Mouse (Mus musculus) layer of hippocampus, adult 8-10 months (tissue): ENCODE data around the gene Rgs13. TPM values are rescaled to one million over a fixed set of nuclear protein-coding genes. Genes with fewer than 3 reads are reported as not detected.
"Not testable (repeated sequence)": the region's sequence is repeated elsewhere in the genome, so short reads cannot be mapped to it uniquely, and the experiment has no call there.

Source experiments
- DNase-seq, 2 experiments: peaks; one replicate each; pipeline ENCODE4 v3.0.0; 2022; ENCODE audit warnings: low spot score in 2 of 2
- total RNA-seq, 4 experiments: library from RNA; stranded (reverse); gene quantifications; 2 replicates each; pipeline ENCODE4 v1.2.4; 2022

Gene Rgs13
- total RNA-seq, 4 experiments from 2014 or later, result 0.56 to 1.6 (median 1.0) TPM

DNA sequence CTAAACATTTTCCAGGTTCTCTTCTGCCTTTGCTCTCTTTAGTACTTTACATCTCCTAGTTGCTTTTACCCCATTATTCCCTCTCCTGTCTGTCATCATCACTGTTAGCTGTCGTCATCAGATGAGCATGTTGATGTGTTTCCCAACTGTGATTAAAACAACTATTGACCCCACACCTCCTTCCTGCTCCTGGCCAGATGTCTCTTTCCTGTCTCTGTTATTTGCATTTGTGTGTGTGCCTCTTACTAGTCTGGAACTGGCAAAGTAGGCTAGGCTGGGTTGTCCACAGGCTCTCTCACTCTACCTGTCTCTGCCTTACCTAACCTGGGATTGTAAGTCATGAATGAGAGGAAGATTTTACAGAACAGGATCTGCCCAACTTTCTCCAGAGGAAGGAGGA is 24.6 kb downstream of the Rgs13 start:
- no peak for DNase-seq

DNA sequence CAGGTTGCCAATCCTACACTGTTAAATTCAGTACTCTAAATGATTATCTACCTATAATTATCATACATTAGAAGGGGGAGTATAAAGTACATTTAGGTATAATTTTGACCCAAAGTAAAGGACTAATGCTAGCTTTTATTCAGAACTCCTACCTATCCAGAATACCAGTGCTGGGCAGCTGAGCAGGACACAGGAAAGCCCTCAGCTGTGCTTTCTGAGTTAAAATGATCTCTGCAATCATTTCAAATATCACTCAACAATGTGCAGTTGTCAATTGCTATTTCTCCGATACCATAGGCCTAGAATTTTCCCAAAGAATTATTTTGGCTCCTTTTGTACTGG is 25.0 kb downstream of the Rgs13 start:
- DNase-seq, result no peak

DNA sequence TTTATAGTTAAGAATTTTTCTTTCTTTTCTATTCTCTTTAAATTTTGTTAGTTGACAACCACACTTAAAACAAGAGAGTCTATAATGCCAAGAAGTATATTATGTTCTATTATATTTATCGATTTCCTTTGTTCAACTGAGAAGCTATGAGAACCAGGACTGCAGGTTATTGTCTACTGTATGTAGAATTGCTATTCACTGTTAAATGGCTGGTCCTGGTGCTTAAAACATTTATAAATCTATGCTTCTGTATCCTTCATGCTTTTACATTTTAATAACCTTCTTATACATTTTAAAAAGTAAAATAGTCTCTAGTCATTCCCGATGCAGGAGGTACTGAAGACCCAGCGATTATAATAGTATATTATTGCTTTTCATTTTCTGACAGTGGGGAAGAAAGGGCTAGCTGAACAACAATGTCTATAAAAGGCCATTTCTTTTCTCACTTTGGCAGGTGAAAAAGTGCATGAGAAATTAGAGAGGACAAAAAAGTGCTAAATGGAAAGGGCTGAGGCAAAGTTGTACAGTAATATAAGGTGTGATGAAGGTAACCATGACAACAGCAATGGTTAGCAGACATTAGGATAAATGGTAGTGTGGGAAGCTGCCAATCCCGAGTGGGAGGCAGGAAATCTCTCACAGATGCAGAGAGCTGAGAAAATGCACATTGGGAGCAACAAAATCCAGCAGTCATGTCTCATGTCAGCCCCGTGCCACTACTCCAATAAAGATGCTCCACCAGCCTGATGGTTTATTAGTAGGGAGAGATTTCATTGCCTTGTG is 25.6 kb downstream of the Rgs13 start:
- DNase-seq, result peak; percentile 52 to 60

DNA sequence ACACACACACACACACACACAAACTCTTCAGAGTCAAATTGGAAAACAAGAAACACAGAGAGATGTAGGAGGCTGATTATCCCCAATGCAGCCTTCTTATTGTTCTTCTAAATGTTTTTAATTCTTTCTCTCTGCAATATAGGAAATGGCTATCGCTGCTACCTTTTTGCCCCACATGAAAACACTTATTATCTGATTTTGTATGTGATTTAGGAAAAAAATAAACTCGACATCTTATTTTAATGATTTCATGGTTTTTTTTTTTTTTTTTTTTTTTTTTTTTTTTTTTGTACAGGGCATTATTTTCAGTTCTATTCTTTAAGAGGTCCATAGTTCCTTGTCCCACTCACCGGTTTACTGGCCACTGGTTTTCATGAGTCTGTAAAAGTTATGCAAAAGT is 27.2 kb downstream of the Rgs13 start:
- no peak for DNase-seq

DNA sequence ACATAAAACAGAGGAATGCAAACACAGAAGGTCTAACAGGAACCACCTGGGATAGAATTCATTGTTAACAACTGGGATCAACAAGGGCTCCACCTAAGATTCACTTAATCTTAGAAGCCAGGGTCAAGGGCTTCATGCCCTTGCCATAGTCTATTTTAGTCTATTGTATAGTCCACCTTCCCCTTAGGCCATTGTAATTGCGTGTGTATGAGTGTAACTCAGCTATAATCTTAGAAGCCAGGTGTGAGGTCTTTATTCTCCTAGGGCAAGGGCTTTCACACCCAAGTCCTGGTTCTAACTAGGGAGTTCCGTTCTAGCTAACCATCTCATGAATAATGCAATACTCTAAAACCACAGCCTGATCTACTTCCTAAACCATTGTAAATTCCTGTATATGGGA is 35.8 kb downstream of the Rgs13 start:
- DNase-seq, result not testable (repeated sequence)

DNA sequence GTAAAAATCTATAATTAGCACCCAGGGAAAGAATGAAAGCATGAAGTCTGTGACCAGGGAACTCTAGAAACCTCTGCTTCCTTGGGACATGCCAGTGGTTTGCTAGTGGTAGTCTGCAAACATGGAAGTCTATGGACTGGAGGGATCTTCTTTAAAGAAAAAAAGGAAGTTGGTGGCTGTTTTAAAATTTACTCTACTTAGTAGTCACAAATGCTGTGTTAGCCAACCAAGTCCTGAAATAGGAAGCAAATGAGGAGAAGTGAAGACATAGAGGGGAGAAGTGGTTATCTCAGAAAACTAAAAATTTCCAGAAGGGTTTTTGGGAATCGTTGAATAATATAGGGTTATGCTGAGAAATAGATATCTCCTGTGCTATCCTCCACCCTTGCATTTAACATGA is 37.3 kb downstream of the Rgs13 start:
- no peak for DNase-seq

DNA sequence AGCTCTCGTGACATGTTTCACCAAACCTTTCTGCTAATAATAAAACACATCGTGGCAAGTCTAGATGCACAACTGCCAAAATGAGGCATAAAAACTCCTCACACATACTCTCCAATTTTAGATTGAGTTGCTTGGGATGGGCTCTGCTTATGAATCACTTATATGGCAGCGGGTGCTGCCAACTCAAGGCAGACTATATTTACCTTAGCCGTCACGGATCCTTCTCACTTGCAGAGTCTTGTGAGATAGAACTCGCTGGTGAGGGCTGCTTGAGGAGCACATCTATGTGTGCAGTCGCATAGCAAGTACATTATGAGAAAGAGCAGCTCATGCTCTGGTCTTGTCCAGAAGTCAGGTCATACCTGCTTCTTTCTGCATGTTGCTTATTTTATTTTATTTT is 49.2 kb downstream of the Rgs13 start:
- no peak for DNase-seq

DNA sequence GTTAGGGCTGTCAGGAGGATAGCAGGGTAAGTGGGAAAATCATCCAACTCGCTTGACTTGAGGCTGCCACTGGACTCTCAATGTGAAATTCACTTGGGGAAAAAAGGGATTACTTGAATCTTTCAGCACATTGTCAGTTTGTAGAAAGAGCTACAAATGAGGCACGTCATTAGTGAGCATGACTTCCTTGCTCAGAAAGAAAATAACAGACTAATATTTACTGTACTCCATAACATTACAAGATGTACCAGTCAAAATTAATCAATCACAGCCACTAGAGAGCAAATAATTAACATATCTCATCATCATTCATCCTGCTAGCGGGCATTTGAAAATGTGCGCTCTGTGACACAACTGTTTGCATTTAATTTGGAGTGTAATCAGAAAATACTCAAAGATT is 57.1 kb downstream of the Rgs13 start:
- no peak for DNase-seq

DNA sequence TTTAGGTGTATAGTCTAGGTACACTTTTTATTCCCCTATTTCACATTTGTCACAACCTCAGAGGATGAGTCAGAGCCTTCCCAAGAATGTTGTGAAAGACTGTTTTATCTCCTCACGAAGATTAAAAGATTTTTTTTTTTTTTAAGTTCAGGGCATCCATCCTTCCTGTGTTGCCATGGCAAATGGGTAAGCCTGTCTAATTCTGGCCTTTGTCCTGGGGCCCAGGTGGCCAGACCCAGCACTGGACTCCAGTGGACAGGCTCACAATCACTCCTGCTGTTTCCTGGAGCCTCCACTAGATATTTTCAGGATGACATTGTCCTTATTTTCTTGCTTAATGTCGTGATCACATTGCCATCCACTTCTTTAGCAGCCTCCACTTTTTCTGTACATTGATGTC is 57.7 kb downstream of the Rgs13 start:
- no peak for DNase-seq

DNA sequence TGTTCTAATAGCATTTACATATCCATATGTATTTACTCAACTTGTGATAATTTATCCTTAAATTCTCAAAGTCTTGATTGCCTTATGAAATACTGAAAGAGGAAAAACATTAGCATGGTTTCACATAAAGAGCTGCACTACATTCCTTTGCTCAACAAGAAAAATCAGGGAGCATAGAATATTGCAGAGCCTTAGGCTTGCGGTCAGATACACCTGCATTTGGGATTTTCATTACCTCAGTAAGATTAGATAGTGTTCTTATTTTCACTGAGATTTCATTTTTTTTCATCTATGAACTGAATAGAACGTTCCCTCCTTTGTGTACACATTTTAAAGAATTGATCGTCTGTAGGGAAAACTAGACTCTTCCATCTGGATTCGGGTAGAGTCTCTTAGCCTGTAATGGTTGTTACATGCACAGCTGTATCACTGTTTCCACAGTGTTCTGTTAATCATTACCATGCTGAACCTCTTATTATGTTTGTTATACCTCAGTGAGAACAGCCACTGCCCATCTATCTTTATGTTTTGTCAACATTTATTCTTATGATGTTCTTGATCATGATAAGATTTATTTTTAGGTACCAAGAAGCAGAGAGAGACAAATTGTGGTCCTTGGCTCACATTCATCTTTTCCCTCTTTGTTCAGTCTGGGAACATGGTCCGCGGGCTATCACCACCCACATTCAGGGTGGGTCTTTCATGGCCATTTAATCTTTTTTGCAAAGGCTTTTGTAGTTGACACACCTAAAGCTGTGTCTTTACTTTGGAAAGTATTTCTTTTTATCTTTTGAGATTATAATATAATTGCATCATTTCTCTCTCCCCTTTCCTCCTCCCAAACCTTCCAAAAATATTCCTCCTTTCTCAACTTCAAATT is 61.1 kb downstream of the Rgs13 start:
- DNase-seq, result no peak

DNA sequence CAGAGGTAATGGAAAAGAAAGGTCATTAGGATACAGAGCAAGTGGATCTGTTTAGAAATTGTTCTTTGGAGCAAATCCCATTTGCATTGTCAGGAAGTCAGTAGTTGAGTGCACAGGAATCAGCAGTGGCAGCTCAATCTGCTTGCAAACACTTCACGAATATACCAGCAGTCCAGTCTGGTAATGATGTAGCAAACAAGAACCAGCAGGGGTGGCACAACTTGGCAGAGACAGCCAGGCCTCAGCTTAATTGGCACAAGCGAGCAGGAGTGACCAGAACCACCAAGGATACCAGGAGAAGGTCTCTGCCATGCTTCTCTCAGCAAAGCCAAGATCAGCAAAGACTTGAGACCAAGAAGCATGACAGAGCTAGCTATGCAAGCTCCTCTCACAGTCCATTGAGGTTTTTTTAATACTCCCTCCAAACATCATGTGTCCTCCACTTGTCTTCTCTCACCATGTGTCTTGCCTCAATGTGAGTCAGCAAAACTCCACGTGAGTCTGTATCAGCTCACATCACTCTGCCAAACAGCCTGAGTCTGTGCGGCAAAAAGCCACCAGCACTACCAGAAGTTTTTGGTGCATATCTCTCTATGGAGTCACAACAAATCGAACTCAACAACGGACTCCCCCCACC is 63.6 kb downstream of the Rgs13 start:
- no peak for DNase-seq

DNA sequence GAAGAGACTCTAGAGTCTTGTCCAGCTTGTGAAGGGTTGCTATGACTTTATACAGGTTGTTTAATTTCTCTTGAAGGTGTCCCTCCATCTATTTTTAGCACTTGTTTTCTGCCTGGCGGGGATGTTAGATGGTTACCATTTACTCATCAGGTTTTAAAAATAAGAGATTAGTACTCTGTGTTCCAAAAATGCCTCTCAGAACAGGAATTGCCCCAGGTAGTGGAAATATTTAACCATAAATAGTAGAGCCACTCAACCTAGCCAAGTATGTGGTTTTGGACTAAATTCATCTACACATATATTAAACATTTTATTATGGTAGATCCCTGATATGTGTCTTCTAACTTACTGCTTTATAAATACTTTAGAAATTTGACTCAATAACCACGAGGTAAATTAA is 64.2 kb downstream of the Rgs13 start:
- DNase-seq, result no peak

DNA sequence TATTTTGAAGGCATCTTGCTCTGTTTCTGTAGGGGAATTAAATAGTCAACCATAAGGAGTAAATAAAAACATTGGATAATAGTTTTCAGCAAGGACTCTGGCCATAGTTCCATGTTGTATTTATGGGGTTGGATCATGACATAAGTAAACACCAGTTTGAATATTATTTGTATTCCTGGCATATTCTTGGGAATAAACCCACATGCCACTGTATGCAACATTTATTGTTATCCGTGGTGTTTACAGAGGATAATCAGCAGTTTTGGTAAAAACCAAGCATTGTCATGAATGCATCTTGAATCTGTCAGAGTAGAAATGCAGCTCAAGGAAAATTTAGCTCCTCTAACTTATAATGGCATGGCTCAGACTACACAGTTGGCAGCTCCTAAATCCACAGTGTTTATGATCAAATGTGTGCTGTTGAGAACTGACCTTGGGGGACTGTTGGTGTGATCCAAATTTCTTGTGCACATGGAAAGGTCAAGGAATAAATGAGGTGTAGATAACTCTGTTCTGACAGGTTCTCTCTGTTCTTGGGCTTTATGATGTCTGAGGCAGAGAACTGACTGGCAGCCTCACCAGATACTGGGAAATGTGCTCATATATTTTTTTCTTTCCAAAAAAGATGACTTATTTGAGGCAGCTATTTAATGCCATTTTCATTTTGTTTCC is 78.4 kb downstream of the Rgs13 start:
- no peak for DNase-seq

DNA sequence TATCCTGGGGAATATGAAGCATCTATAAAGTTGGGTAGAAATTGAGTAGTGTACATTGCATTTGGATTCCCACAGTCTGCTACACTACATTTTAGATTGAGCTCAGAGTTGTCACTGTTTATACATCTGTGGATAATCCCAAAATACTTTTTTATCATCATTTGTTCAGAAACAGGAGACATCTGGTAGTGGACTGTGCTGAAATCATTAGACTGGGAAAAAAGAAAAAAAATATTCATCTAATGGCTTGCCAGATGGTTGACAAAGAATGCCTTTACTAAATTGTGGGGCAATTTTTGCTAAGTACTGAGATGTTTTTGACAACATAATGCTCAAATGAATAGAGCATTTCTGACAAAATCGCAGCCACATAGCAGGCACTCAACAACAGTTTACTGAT is 86.8 kb downstream of the Rgs13 start:
- DNase-seq, result peak in 1 of 2 experiments; percentile 9

Other genes with a start within 250 kb of the Rgs13 start
- gene Rgs2, start 173.2 kb downstream of the Rgs13 start, total RNA-seq, result 10 to 100 TPM; 41.4 to 53.2 (median 46.8) TPM
- gene Rgs1, start 71.9 kb upstream of the Rgs13 start, total RNA-seq, result 1 to 10 TPM in 3 of 4 experiments, not detected in 1; 1.4 to 5.6 (median 3.6) TPM